Mouse (Mus musculus) stomach, embryonic 14.5 days (tissue): ENCODE measurements around the gene Usp4. TPM values are rescaled to one million over a fixed set of nuclear protein-coding genes. Genes with fewer than 3 reads are reported as not detected.
A peak's percentile ranks its signal among the peaks of the same experiment; 100 is the strongest.

Experiments used
- ATAC-seq: fragments of 200-750 bp; cut with Nextera tagmentation; 2 replicates; pipeline ENCODE4 v1.8.0; 2017; ENCODE audit warnings: low read depth, moderate TSS enrichment; ENCODE audit not compliant: insufficient number of reproducible peaks, insufficient read depth, low FRiP score
- H3K27ac ChIP-seq: fragments of 300-500 bp; sonication (generic); 2 replicates; pipeline ENCODE4 v1.5.1; 2014; ENCODE audit warnings: mild to moderate bottlenecking, low read length, moderate library complexity, mixed read lengths
- H3K27me3 ChIP-seq: fragments of 300-500 bp; sonication (generic); 2 replicates; pipeline ENCODE4 v1.6.1; 2014; ENCODE audit warnings: low read length, control low read depth, mixed read lengths; ENCODE audit not compliant: control insufficient read depth, insufficient read depth
- H3K36me3 ChIP-seq: fragments of 300-500 bp; sonication (generic); 2 replicates; pipeline ENCODE4 v1.6.1; 2014; ENCODE audit warnings: mild to moderate bottlenecking, control low read depth, low read length, moderate library complexity, mixed read lengths; ENCODE audit not compliant: control insufficient read depth, insufficient read depth
- H3K4me1 ChIP-seq: fragments of 300-500 bp; sonication (generic); 2 replicates; pipeline ENCODE4 v1.6.1; 2014; ENCODE audit warnings: low read length, control low read depth, mixed read lengths; ENCODE audit not compliant: control insufficient read depth, insufficient read depth
- H3K4me2 ChIP-seq: fragments of 300-500 bp; sonication (generic); replicated peaks from 2 replicates; pipeline ENCODE4 v1.6.1; 2014; ENCODE audit warnings: low read depth, low read length, control low read depth
- H3K4me3 ChIP-seq: fragments of 300-500 bp; sonication (generic); 2 replicates; pipeline ENCODE4 v1.5.1; 2014; ENCODE audit warnings: low read depth, low read length, control low read depth
- H3K9ac ChIP-seq: fragments of 300-500 bp; sonication (generic); replicated peaks from 2 replicates; pipeline ENCODE4 v1.6.1; 2014; ENCODE audit warnings: low read depth, mild to moderate bottlenecking, control low read depth, low read length, moderate library complexity, mixed read lengths
- H3K9me3 ChIP-seq: fragments of 300-500 bp; sonication (generic); 2 replicates; pipeline ENCODE4 v1.6.1; 2016; ENCODE audit warnings: low read depth, low read length, control low read depth; ENCODE audit not compliant: control insufficient read depth
- WGBS: fragments of 180-500 bp; shearing (Covaris S2); extraction: QIAGEN DNeasy Blood & Tissue Kit; methylation state at CpG from one replicate; pipeline ENCODE4 v1.1.7; 2014; 5-methylcytosine and 5-hydroxymethylcytosine counted together
- polyA plus RNA-seq: library from polyadenylated mRNA; unstranded; fragments of >200 nt; fragmentation: Nextera tagmentation; extraction: Ambion mirVana; gene quantifications from 2 replicates; pipeline ENCODE4 v1.2.1, GENCODE M21; 2014

The Usp4 gene
- polyA plus RNA-seq, 1 experiment from 2014 or later: 103 TPM

DNA sequence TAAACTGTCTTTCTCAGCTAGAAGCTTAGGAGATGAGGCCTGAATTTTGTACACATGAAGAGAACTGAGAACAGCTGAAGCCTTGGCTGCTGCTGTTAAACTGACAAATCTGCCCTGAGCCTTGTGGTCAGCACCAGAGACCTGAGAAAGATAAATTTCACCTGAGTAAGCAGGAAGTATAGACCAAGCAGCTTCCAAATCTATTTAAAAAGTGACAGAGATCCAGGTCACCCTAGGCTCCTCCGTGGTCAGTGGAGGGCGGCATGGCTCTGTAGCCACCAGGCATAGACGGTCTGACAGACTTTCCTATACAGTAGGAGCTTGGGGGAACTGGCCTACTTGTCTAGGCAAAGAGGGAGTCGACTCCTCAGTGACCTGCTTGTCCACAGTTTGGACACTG lies 39.2 kb downstream of the Usp4 start:
- WGBS: 74% methylated on average over 4 of the region's 4 CpGs
- Histone ChIP-seq H3K27me3 (no peaks in the 10 kb centered on the region), H3K4me3 (no peak overlapping the region), H3K4me1 (no peaks in the 10 kb centered on the region), H3K9ac (no peak overlapping the region), H3K27ac (no peak overlapping the region), H3K9me3 (no peaks in the 10 kb centered on the region), H3K36me3 (peaks cover 70% of the 10 kb centered on the region), H3K4me2 (no peak overlapping the region)
- ATAC-seq: no peak

DNA sequence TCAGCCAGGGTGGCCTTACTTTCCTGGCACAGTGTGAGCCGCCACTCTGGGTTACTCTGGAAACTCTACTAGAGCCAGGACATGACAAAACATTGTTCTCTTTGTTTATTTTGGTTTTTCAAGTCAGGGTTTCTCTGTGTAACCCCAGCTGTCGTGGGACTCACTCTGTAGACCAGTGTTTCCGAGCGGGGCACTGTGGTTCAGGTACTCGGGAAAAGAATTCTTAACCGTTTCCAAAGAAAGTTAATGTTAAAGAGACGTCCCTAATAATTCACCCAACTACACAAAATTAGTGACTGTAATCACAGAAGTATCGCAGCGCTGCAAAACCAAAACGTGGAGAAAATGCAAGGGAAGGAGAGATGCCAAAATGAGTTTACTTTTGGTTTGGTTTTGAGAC lies 40.9 kb downstream of the Usp4 start:
- Histone ChIP-seq H3K4me2 (no peak overlapping the region), H3K9me3 (no peaks in the 10 kb centered on the region), H3K27me3 (no peaks in the 10 kb centered on the region), H3K36me3 (peaks cover 75% of the 10 kb centered on the region), H3K27ac (no peak overlapping the region), H3K4me3 (no peak overlapping the region), H3K4me1 (no peaks in the 10 kb centered on the region), H3K9ac (no peak overlapping the region)
- 86% methylated on average over 10 of the region's 10 CpGs for WGBS
- no peak for ATAC-seq

DNA sequence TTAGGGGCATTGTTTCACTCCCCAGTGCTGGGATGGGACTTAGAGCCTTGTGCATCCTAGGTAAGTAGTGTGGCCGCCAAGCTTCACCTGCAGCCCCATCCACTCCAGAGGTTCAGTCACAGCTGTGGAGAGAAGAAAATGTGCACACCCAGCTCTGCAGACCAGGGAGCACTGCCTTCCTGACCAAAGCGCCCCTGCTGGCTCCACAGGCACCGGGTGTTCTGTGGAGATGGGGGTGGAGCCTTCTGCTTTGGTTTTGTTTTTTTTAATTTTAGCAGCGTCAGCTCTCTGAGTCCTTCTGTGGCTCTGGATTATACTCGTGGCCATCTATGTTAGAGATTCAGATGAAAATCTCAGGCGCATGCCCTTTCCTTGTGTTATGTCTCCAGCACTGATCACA lies 41.6 kb downstream of the Usp4 start:
- Histone ChIP-seq H3K4me3 (no peak overlapping the region), H3K27me3 (no peaks in the 10 kb centered on the region), H3K4me1 (no peaks in the 10 kb centered on the region), H3K9ac (no peak overlapping the region), H3K9me3 (no peaks in the 10 kb centered on the region), H3K4me2 (no peak overlapping the region), H3K36me3 (peaks cover 70% of the 10 kb centered on the region), H3K27ac (no peak overlapping the region)
- ATAC-seq: no peak
- 73% methylated on average over 6 of the region's 6 CpGs for WGBS

DNA sequence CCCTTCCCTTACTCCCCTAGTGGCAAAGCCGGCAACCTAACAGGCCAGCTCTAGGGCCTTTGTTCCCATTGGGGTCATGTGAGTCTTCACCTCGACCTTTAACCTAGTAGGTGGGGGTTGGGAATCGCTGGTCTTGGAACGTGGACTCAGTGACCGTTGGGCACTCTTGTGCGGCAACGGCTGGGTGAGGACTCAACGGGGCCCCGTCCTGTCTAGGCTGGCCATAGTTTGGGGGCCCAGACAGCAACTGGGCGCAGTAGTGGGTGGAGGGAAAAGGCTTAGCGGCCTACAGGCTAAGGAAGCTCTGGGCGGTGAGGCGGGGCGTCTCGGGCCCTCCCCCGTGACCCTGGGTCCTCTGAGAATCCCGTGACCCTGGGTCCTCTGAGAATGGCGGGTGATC lies 45.0 kb downstream of the Usp4 start, which contains the start of gene 1700102P08Rik:
1700102P08Rik (plus strand) TSS at position 130 of the 400 bp plus-strand sequence.
- WGBS: 73% methylated on average over 18 of the region's 18 CpGs
- Histone ChIP-seq H3K27ac (no peak within 1 kb of the TSS), H3K9me3 (no peaks in the 10 kb centered on the region), H3K36me3 (peaks cover 41% of the 10 kb centered on the region), H3K4me3 (no peak within 1 kb of the TSS), H3K9ac (no peak within 1 kb of the TSS), H3K27me3 (no peaks in the 10 kb centered on the region), H3K4me1 (no peaks in the 10 kb centered on the region), H3K4me2 (no peak within 1 kb of the TSS)
- no peak for ATAC-seq

DNA sequence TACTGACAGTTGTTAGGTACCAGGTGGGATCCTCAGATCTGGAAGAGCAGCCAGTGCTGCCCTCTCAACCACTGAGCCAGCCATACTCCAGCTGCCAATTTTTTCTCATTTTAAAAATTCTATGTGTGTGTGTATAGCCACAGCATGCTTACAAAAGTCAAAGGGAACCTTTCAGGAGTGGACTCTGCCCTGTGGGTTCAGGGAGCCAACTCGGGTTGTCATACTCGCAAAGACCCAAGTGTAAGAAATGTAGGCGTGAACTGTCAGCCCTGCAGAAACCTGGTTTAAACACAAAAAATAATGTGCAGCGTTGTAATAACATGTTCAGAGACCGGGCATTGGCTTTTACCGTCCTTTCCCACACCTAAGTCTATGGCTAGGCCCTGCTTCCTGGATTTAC lies 46.5 kb downstream of the Usp4 start:
- Histone ChIP-seq H3K27ac (no peak overlapping the region), H3K4me1 (no peaks in the 10 kb centered on the region), H3K27me3 (no peaks in the 10 kb centered on the region), H3K36me3 (peaks cover 28% of the 10 kb centered on the region), H3K4me3 (no peak overlapping the region), H3K4me2 (no peak overlapping the region), H3K9me3 (no peaks in the 10 kb centered on the region), H3K9ac (no peak overlapping the region)
- no peak for ATAC-seq
- 95% methylated on average over 6 of the region's 6 CpGs for WGBS

DNA sequence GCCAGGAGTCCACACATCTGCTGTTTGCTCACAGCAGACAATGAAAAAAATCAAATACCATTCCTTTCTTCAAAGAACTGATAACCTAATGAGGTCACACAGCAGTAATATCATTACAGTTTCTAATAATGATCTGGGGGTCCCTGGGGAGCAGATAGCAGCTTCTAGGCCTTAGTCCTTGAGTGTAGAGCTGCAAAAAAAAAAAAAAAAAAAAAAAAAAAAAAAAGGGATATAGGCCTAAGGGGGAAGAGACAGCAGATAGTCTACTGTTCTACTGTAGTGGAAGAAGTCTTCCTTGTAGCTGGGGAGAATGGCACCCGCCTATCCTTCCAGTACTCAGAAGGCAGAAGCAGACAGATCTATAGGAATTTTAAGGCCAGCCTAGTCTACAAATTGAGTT lies 47.8 kb downstream of the Usp4 start:
- Histone ChIP-seq H3K4me2 (no peak overlapping the region), H3K4me3 (no peak overlapping the region), H3K9me3 (no peaks in the 10 kb centered on the region), H3K9ac (no peak overlapping the region), H3K27me3 (no peaks in the 10 kb centered on the region), H3K36me3 (peaks cover 20% of the 10 kb centered on the region), H3K4me1 (no peaks in the 10 kb centered on the region), H3K27ac (no peak overlapping the region)
- ATAC-seq: no peak
- WGBS: 78% methylated on average over 1 of the region's 1 CpGs

DNA sequence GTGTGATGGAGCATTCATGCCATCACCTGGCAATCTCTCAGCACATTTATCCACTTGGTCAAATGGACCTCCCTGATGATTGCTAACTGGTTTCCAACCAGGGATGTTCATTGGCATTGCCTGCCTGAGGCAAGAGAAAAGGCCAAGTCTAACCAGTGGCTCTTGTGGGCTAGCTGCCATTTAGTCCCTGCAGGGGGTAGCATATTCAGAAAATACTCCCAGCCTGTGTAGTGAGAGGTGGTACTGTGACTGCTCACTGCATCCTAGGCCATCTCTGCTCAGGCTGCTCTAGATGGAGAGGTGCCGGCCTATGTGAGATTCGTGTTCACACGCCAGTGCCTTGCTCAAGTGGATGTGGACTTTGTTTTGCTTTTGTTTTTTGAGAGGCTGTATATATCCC lies 50.7 kb downstream of the Usp4 start:
- Histone ChIP-seq H3K27me3 (no peaks in the 10 kb centered on the region), H3K4me3 (no peak overlapping the region), H3K9me3 (no peaks in the 10 kb centered on the region), H3K27ac (no peak overlapping the region), H3K4me1 (no peaks in the 10 kb centered on the region), H3K4me2 (no peak overlapping the region), H3K36me3 (no peaks in the 10 kb centered on the region; the same call in 1 of the 2 replicates), H3K9ac (no peak overlapping the region)
- no peak for ATAC-seq
- 85% methylated on average over 3 of the region's 3 CpGs for WGBS

DNA sequence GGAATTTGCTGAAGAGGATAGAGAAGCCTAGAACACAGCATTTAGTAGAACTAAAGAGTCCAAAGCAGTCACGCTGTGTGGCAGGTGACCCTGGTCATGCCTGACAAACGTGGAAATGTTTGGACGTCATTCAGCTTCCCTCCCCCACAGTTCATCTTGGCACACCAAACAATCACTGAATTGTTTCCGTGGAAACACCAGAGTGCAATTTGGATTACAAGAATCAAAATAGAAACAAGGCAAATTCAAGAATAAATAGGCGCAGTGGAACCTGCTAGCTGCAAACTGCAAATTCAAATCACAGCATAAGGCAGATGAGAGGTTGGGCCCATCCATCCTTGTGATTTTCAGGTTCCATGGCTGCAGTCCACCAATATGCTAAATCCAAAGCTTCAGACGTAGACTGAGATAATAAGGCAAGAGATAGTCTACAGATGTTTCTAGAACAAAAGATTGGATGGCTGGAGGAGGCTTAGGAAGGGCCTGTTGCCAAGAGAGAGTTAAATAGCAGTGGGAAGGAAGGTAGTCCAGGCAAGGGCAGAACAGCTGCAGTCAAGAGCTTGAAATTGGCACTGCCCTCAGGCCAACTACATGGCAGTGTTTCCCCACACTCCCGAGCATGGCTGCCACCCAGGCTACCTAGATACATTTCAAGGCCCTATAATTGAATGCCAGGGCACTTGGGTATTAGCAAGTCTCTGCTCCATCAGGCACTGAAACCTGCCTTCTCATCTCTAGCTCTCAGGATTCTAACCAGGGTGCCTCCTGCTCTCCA lies 53.7 kb downstream of the Usp4 start:
- H3K9ac ChIP-seq: no peak overlapping the region
- peak overlapping the region; percentile 64; the same call in 1 of the 2 replicates for H3K27ac ChIP-seq
- H3K4me2 ChIP-seq: no peak overlapping the region
- H3K27me3 ChIP-seq: no peaks in the 10 kb centered on the region
- no peak for ATAC-seq
- H3K36me3 ChIP-seq: no peaks in the 10 kb centered on the region
- whole genome bisulfite sequencing: 67% methylated on average over 7 of the region's 7 CpGs
- H3K4me3 ChIP-seq: no peak overlapping the region
- no peaks in the 10 kb centered on the region for H3K4me1 ChIP-seq
- no peaks in the 10 kb centered on the region for H3K9me3 ChIP-seq

DNA sequence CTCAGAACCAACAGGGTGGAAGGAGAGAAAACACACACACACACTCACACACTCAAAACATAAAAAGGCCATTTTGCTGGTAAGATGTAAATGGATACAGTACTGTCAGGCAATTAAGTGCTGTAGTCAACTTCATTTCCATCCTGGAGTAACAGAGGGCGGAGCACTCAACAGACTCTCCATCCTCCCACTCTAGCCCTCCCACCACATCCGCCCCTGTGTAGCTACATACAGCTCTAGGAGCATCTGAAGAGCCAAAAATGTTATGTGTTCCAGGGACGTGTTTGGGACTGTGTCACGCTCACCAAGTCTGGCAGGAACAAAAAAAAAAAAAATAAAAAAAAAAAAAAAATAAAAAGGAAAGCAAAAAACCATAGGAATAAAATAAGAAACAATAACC lies 55.4 kb downstream of the Usp4 start:
- WGBS: 75% methylated on average over 4 of the region's 4 CpGs

More for the DNA sequence above, 55.4 kb downstream of the Usp4 start:
- H3K9ac ChIP-seq: no peak overlapping the region
- no peak overlapping the region for H3K4me2 ChIP-seq
- H3K36me3 ChIP-seq: no peaks in the 10 kb centered on the region
- no peaks in the 10 kb centered on the region for H3K9me3 ChIP-seq
- ATAC-seq: no peak
- no peaks in the 10 kb centered on the region for H3K4me1 ChIP-seq
- H3K27ac ChIP-seq: 0 out of 2 replicates have a peak overlapping the region, but pooled peaks have one; percentile 29
- no peaks in the 10 kb centered on the region for H3K27me3 ChIP-seq
- H3K4me3 ChIP-seq: no peak overlapping the region
